Mouse (Mus musculus) lung, adult 2 months (tissue): ENCODE measurements around the gene Stk38l. TPM values are rescaled to one million over a fixed set of nuclear protein-coding genes. Genes with fewer than 3 reads are reported as not detected.

Experiments used
- DNase-seq: peaks from one replicate; pipeline ENCODE4 v3.0.0; 2022
- H3K4me1 ChIP-seq: fragments of 200-500 bp; 2 replicates; pipeline ENCODE4 v1.6.1; 2011; ENCODE audit warnings: low read length; ENCODE audit not compliant: control insufficient read depth, insufficient read depth
- H3K4me3 ChIP-seq: fragments of 200-500 bp; replicated peaks from 2 replicates; pipeline ENCODE3; 2011; ENCODE audit warnings: low read depth, mild to moderate bottlenecking, control low read depth, low read length; ENCODE audit errors: extremely low read depth
- CTCF ChIP-seq: fragments of 200-500 bp; IDR thresholded peaks from 2 replicates; pipeline ENCODE4 v1.5.1; 2011; ENCODE audit warnings: mild to moderate bottlenecking, low read length, control low read depth; ENCODE audit not compliant: insufficient read depth
- POLR2A ChIP-seq: fragments of 200-500 bp; IDR thresholded peaks from 2 replicates; pipeline ENCODE4 v1.6.1; 2011; ENCODE audit warnings: low read depth, mild to moderate bottlenecking, control low read depth, low read length, borderline replicate concordance; ENCODE audit errors: extremely low read depth
- WGBS: fragments of 180-500 bp; shearing (Covaris S2); methylation state at CpG from one replicate; pipeline ENCODE4 v1.1.7; 2018; 5-methylcytosine and 5-hydroxymethylcytosine counted together
- polyA plus RNA-seq: library from polyadenylated mRNA; depleted of rRNA; stranded (reverse); fragments of >200 nt; gene quantifications from 2 replicates; pipeline ENCODE4 v1.2.3, GENCODE M21; 2012

Gene Stk38l
- polyA plus RNA-seq, 1 experiment = 5.3 TPM

DNA sequence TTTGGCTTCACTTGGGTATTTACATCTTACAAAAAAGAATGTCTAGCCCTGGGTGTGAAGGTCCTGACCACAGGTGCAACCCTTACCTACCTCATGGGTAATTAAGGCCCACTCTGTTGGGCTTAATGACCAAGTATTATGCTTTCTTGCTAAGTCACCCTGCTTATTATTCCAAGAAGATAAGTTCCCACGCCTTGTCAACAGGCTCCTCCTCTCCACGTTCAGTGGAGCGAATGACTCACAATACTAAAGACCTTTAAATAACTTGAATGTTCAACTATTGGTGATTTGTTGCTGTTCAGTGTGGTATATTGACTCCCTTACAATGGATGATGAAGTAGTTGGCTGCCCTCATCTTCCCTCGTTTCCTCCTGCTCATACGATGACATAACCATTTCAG is 27.0 kb upstream of the Stk38l start:
- 56% methylated on average over 5 of the region's 5 CpGs for WGBS
- DNase-seq = no peak
- H3K4me1 ChIP-seq = no peaks in the 10 kb centered on the region
- no peak overlapping the region for H3K4me3 ChIP-seq
- TF ChIP-seq CTCF (no peak), POLR2A (no peak)

- Histone ChIP-seq H3K4me3 (no peak overlapping the region), H3K4me1 (no peaks in the 10 kb centered on the region)
- WGBS = 84% methylated on average over 4 of the region's 4 CpGs
- TF ChIP-seq CTCF (no peak), POLR2A (no peak)
- no peak for DNase-seq
Measured at GRCm38 (mm10) chr6:146698376-146698775, 26.4 kb upstream of the Stk38l start.

DNA sequence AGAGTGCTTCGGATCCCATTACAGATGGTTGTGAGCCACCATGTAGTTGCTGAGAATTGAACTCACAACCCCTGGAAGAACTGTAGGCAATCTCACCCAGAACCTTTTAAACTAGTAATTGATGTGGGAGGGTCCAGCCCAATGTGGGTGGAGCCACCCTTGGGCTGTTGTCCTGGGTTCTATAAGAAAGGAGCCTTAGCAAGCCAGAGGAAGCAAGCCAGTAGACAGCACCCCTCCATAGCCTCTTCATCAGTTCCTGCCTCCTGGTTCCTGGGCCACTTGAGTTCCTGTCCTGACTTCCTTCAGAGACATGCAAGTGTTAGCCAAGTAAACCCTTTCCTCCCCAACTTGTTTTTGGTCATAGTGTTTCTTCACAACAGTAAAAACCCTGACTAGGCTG is 24.3 kb upstream of the Stk38l start:
- 100% methylated on average over 1 of the region's 1 CpGs for WGBS
- TF ChIP-seq POLR2A = no peak
- no peak for TF ChIP-seq CTCF
- Histone ChIP-seq H3K4me1 (no peaks in the 10 kb centered on the region), H3K4me3 (no peak overlapping the region)
- no peak for DNase-seq

GRCm38 (mm10) chr6:146702126-146702881 is 22.5 kb upstream of the Stk38l start:
- H3K4me3 ChIP-seq = no peak overlapping the region
- DNase-seq = no peak
- WGBS = 32% methylated on average over 11 of the region's 11 CpGs
- TF ChIP-seq CTCF = no peak
- TF ChIP-seq POLR2A = no peak
- H3K4me1 ChIP-seq = no peaks in the 10 kb centered on the region

GRCm38 (mm10) chr6:146703351-146703750 is 21.4 kb upstream of the Stk38l start:
- TF ChIP-seq POLR2A (no peak), CTCF (no peak)
- 74% methylated on average over 3 of the region's 3 CpGs for WGBS
- H3K4me3 ChIP-seq = no peak overlapping the region
- H3K4me1 ChIP-seq = no peaks in the 10 kb centered on the region
- no peak for DNase-seq

DNA sequence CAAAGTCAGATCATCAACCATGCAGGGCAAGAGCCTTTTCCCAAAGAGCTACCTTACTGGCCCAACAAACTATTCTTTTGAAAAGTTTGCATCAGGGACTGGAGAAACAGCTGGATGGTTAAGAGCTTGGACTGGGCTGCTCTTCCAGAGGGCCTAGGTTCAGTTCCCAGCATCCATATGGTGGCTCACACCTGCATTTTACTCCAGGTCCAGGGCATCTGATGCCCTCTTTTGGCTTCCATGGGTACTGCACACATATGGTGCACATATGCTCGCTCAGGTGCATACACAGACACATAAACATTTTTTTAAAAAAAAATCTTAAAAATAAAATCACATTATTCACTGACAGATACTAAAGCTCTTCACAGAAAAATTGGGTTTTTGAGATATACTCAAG is 19.2 kb upstream of the Stk38l start:
- no peak for DNase-seq
- H3K4me3 ChIP-seq = no peak overlapping the region
- H3K4me1 ChIP-seq = no peaks in the 10 kb centered on the region
- WGBS = 89% methylated on average over 1 of the region's 1 CpGs
- TF ChIP-seq POLR2A = no peak

GRCm38 (mm10) chr6:146719606-146720005 is 5.2 kb upstream of the Stk38l start:
- H3K4me3 ChIP-seq = no peak overlapping the region
- WGBS = 72% methylated on average over 1 of the region's 1 CpGs
- no peak for TF ChIP-seq POLR2A
- no peak for TF ChIP-seq CTCF
- H3K4me1 ChIP-seq = no peaks in the 10 kb centered on the region
- no peak for DNase-seq

DNA sequence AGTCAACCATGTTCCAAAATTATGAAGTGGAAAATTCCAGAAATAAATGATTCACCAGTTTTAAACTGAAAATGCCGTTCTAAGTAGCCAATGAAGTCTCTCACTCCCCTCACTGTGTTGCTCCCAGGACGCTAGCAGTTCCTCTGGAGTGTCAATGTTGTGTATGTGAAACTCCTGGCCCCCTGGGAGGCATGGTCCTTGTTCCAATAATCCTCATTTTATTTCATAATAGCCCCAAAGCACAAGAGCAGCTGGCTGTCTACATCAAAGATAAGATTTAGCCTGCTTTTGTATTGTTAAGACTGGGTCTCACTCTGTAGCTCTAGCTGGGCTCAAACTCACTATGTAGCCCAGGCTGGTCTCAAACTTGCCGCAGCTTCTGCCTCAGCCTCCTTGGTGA is 990 bp upstream of the Stk38l start:
- no peaks in the 10 kb centered on the region; the same call in none of the 2 replicates for H3K4me1 ChIP-seq
- no peak for TF ChIP-seq CTCF
- no peak for TF ChIP-seq POLR2A
- DNase-seq = no peak
- WGBS = 82% methylated on average over 3 of the region's 3 CpGs
- H3K4me3 ChIP-seq = no peak overlapping the region

DNA sequence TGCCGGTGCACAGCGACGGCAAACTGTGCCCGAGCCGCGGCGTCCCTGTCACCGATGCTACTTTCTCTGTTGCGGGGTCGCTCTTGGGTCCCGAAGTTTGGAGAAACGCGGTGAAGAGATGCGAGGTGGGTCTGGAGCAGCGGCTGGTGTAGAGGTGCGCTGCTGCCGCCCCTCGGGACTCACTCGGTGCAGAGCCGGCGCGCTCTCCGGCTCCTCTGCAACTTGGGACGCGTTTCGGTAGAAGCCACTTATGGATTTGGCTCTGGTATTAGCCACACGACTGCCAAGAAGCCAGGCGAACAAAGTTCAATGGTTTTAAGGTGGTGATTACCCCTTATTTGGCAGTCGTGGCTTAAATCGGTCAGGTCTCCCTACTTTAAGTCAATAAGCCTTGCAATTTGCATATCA is 593 bp downstream of the Stk38l start:
- TF ChIP-seq POLR2A (no peak), CTCF (no peak)
- H3K4me3 ChIP-seq = peak overlapping the region; percentile 91
- no peak for DNase-seq
- WGBS = under 1% methylated on average over 30 of the region's 30 CpGs
- no peaks in the 10 kb centered on the region; the same call in none of the 2 replicates for H3K4me1 ChIP-seq

GRCm38 (mm10) chr6:146731031-146731430 is 6.2 kb downstream of the Stk38l start:
- Histone ChIP-seq H3K4me1 (peaks cover 18% of the 10 kb centered on the region), H3K4me3 (no peak overlapping the region)
- WGBS = 60% methylated on average over 1 of the region's 1 CpGs
- no peak for DNase-seq
- TF ChIP-seq POLR2A = no peak
- TF ChIP-seq CTCF = no peak
